Mouse (Mus musculus) limb, embryonic 12.5 days (tissue): ENCODE results near the gene Mllt1. TPM values are rescaled to one million over a fixed set of nuclear protein-coding genes. Genes with fewer than 3 reads are reported as not detected.

ENCODE experiments used
- ATAC-seq: fragments of 200-750 bp; cut with Nextera tagmentation; 2 replicates; pipeline ENCODE4 v1.8.0; 2017; ENCODE audit warnings: low read depth, moderate TSS enrichment; ENCODE audit not compliant: insufficient number of reproducible peaks, insufficient read depth, low FRiP score, low TSS enrichment
- H3K27ac ChIP-seq: fragments of 300-500 bp; sonication (generic); 2 replicates; pipeline ENCODE4 v1.5.1; 2016; ENCODE audit warnings: mild to moderate bottlenecking, moderate library complexity
- H3K27me3 ChIP-seq: fragments of 300-500 bp; sonication (generic); 2 replicates; pipeline ENCODE4 v1.6.1; 2016; ENCODE audit warnings: mild to moderate bottlenecking, moderate library complexity
- H3K36me3 ChIP-seq: fragments of 300-500 bp; sonication (generic); 2 replicates; pipeline ENCODE4 v1.6.1; 2016; ENCODE audit warnings: mild to moderate bottlenecking, moderate library complexity
- H3K4me1 ChIP-seq: fragments of 300-500 bp; sonication (generic); replicated peaks from 2 replicates; pipeline ENCODE4 v1.6.1; 2016
- H3K4me2 ChIP-seq: fragments of 300-500 bp; sonication (generic); 2 replicates; pipeline ENCODE4 v1.6.1; 2016; ENCODE audit warnings: mild to moderate bottlenecking, moderate library complexity
- H3K4me3 ChIP-seq: fragments of 300-500 bp; sonication (generic); replicated peaks from 2 replicates; pipeline ENCODE4 v1.5.1; 2016; ENCODE audit warnings: mild to moderate bottlenecking
- H3K9ac ChIP-seq: fragments of 300-500 bp; sonication (generic); replicated peaks from 2 replicates; pipeline ENCODE4 v1.6.1; 2016; ENCODE audit warnings: mild to moderate bottlenecking, moderate library complexity
- H3K9me3 ChIP-seq: fragments of 300-500 bp; sonication (generic); 2 replicates; pipeline ENCODE4 v1.6.1; 2016; ENCODE audit warnings: mild to moderate bottlenecking, moderate library complexity
- WGBS: fragments of 180-500 bp; shearing (Covaris S2); methylation state at CpG from one replicate; pipeline ENCODE4 v1.1.7; 2016; 5-methylcytosine and 5-hydroxymethylcytosine counted together
- polyA plus RNA-seq: library from polyadenylated mRNA; unstranded; fragments of >200 nt; fragmentation: Nextera tagmentation; extraction: Ambion mirVana; gene quantifications from 2 replicates; pipeline ENCODE4 v1.2.1, GENCODE M21; 2016

Gene Mllt1
- polyA plus RNA-seq, 1 experiment from 2014 or later, result 93.0 TPM

- H3K4me1 ChIP-seq, result no peaks in the 10 kb centered on the region
- no peak overlapping the region for H3K27ac ChIP-seq
- H3K4me2 ChIP-seq, result no peak overlapping the region
- no peaks in the 10 kb centered on the region for H3K36me3 ChIP-seq
- H3K9ac ChIP-seq, result no peak overlapping the region
- H3K27me3 ChIP-seq, result peaks cover 10% of the 10 kb centered on the region; the same call in 1 of the 2 replicates
- H3K9me3 ChIP-seq, result no peaks in the 10 kb centered on the region
- 61% methylated on average over 3 of the region's 3 CpGs for WGBS
- ATAC-seq, result no peak
- no peak overlapping the region for H3K4me3 ChIP-seq
These were observed 34.1 kb upstream of the Mllt1 start for GRCm38 (mm10) chr17:56969321-56969720.

DNA sequence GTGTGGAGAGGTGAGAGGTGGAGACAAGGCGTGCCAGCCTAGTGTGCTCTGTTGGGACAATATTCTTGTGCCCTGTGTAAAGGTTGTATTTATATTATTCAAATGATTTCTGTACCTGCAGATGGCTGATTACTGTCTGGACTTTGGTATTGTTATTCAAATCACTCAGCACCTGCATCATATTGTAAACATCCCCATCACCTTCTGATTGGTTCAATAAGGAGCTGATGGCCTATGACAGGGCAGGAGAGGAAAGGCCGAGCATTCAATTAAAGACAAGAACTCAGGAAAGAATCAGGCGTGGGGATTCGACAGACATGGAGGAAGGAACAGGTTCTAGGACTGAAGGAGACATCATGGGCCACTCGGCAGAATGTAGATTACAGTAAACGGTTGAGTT, 28.4 kb upstream of the Mllt1 start:
- no peak for ATAC-seq
- H3K4me1 ChIP-seq, result no peaks in the 10 kb centered on the region
- no peak overlapping the region for H3K9ac ChIP-seq
- no peak overlapping the region for H3K4me2 ChIP-seq
- H3K9me3 ChIP-seq, result no peaks in the 10 kb centered on the region
- H3K36me3 ChIP-seq, result no peaks in the 10 kb centered on the region
- 77% methylated on average over 6 of the region's 6 CpGs for WGBS
- no peaks in the 10 kb centered on the region for H3K27me3 ChIP-seq
- no peak overlapping the region for H3K27ac ChIP-seq
- no peak overlapping the region for H3K4me3 ChIP-seq

GRCm38 (mm10) chr17:56962642-56963405, 27.6 kb upstream of the Mllt1 start:
- 75% methylated on average over 5 of the region's 5 CpGs for WGBS
- no peak overlapping the region for H3K4me3 ChIP-seq
- H3K36me3 ChIP-seq, result no peaks in the 10 kb centered on the region
- peaks cover 6% of the 10 kb centered on the region; the same call in 1 of the 2 replicates for H3K27me3 ChIP-seq
- no peak overlapping the region for H3K9ac ChIP-seq
- ATAC-seq, result no peak
- no peak overlapping the region for H3K27ac ChIP-seq
- H3K4me2 ChIP-seq, result no peak overlapping the region
- H3K4me1 ChIP-seq, result 0 out of 2 replicates have a peak, but pooled peaks cover 4% of the 10 kb centered on the region
- H3K9me3 ChIP-seq, result no peaks in the 10 kb centered on the region

DNA sequence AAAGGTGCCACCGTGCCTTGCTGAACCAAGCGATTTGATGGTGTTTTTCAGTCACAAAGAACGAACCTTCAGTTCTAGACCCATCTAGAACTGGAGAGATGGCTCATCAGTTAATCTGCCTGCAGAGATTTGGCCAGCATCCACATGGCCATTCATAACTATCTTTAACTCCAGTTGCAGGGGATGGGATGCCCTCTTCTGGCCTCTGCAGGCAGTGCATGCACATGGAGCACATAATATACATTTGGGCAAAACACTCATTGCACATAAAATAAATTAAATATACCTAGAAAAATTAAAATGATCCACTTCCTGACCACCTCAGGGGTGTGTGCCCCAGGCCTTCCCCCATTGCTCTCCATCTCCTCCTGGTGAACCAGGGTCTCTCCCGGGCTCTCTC, 26.7 kb upstream of the Mllt1 start:
- no peak overlapping the region for H3K4me3 ChIP-seq
- no peak overlapping the region for H3K9ac ChIP-seq
- H3K27ac ChIP-seq, result no peak overlapping the region
- WGBS, result 93% methylated on average over 4 of the region's 4 CpGs
- no peak overlapping the region for H3K4me2 ChIP-seq
- H3K36me3 ChIP-seq, result no peaks in the 10 kb centered on the region
- H3K27me3 ChIP-seq, result peaks cover 6% of the 10 kb centered on the region; the same call in 1 of the 2 replicates
- H3K4me1 ChIP-seq, result 0 out of 2 replicates have a peak, but pooled peaks cover 4% of the 10 kb centered on the region
- ATAC-seq, result no peak
- no peaks in the 10 kb centered on the region for H3K9me3 ChIP-seq

DNA sequence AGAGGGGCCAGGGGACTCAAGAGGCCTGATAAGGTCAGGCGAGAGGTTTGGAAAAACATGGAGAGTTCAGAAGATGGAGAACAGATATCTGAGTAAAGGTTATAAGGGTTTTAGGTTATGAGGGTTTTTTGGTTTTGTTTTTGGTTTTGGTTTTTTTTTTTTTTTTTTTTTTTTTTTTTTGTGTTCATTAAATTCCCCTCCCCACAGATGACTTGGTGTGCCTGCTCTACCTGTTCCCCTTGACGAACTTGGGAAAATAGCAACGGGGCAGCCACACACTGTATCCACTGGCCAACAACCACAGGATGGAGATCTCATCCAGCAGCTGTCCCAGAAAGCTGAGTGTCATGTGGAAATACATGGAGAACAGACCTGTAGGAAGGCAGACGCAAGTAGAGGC, 23.5 kb upstream of the Mllt1 start:
- no peak overlapping the region for H3K4me2 ChIP-seq
- no peak overlapping the region for H3K4me3 ChIP-seq
- H3K27me3 ChIP-seq, result peaks cover 6% of the 10 kb centered on the region; the same call in 1 of the 2 replicates
- no peaks in the 10 kb centered on the region for H3K9me3 ChIP-seq
- 0 out of 2 replicates have a peak, but pooled peaks cover 4% of the 10 kb centered on the region for H3K4me1 ChIP-seq
- H3K27ac ChIP-seq, result no peak overlapping the region
- ATAC-seq, result no peak
- no peaks in the 10 kb centered on the region for H3K36me3 ChIP-seq
- WGBS, result 80% methylated on average over 4 of the region's 4 CpGs
- H3K9ac ChIP-seq, result no peak overlapping the region

DNA sequence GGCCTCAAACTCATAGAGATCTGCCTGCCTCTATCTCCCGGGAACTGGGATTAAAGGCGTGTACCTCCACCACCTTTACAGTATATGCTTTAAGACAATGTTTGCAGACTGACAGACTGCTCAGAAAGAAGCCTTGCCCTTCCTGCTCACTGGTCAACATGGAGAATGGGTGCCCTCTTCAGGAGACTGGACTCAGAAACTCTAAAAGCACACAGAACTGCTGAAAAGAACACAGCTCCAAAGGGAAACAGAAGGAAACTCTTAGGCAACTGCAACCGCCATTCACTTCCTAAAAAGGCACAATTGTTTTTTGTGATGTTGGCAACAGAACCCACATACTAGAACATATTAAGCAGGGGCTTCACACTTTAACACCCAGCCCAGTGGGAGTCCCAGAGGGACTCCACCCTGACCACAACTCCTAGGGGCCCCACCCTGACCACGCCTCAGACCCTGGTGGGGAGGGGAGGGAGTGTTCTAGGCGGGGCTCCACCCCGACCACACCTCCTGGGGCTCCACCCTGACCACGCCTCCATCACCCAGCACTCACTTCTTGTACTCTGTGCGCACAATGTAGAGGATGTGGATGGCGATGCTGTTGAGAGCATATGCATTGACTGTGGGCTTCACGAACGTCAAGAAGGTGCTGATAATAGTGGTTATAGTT, 22.7 kb upstream of the Mllt1 start:
- no peaks in the 10 kb centered on the region for H3K36me3 ChIP-seq
- H3K4me1 ChIP-seq, result 0 out of 2 replicates have a peak, but pooled peaks cover 4% of the 10 kb centered on the region
- no peak for ATAC-seq
- no peak overlapping the region for H3K4me2 ChIP-seq
- no peak overlapping the region for H3K9ac ChIP-seq
- no peak overlapping the region for H3K27ac ChIP-seq
- 30% methylated on average over 11 of the region's 11 CpGs for WGBS
- H3K4me3 ChIP-seq, result no peak overlapping the region
- no peaks in the 10 kb centered on the region for H3K9me3 ChIP-seq
- H3K27me3 ChIP-seq, result peaks cover 10% of the 10 kb centered on the region; the same call in 1 of the 2 replicates

- Histone ChIP-seq H3K27ac (no peak overlapping the region), H3K4me1 (0 out of 2 replicates have a peak, but pooled peaks cover 4% of the 10 kb centered on the region), H3K9me3 (no peaks in the 10 kb centered on the region), H3K36me3 (no peaks in the 10 kb centered on the region), H3K4me3 (no peak overlapping the region), H3K9ac (no peak overlapping the region), H3K4me2 (no peak overlapping the region), H3K27me3 (peaks cover 15% of the 10 kb centered on the region; the same call in 1 of the 2 replicates)
- 77% methylated on average over 7 of the region's 7 CpGs for WGBS
- ATAC-seq, result no peak
These were observed 19.7 kb upstream of the Mllt1 start for GRCm38 (mm10) chr17:56954871-56955270.

- ATAC-seq, result no peak
- H3K4me2 ChIP-seq, result no peak overlapping the region
- no peak overlapping the region for H3K4me3 ChIP-seq
- peaks cover 9% of the 10 kb centered on the region; the same call in 1 of the 2 replicates for H3K27me3 ChIP-seq
- no peaks in the 10 kb centered on the region for H3K36me3 ChIP-seq
- no peak overlapping the region for H3K27ac ChIP-seq
- no peaks in the 10 kb centered on the region for H3K4me1 ChIP-seq
- WGBS, result 86% methylated on average over 1 of the region's 1 CpGs
- H3K9me3 ChIP-seq, result no peaks in the 10 kb centered on the region
- no peak overlapping the region for H3K9ac ChIP-seq
These were observed 17.4 kb upstream of the Mllt1 start for GRCm38 (mm10) chr17:56952639-56953038.

- Histone ChIP-seq H3K36me3 (no peaks in the 10 kb centered on the region), H3K4me1 (no peaks in the 10 kb centered on the region), H3K4me3 (no peak overlapping the region), H3K27me3 (peaks cover 9% of the 10 kb centered on the region; the same call in 1 of the 2 replicates), H3K4me2 (no peak overlapping the region), H3K9ac (no peak overlapping the region), H3K9me3 (no peaks in the 10 kb centered on the region), H3K27ac (no peak overlapping the region)
- ATAC-seq, result no peak
- WGBS, result 13% methylated on average over 3 of the region's 3 CpGs
These were observed 15.7 kb upstream of the Mllt1 start for GRCm38 (mm10) chr17:56950915-56951314.

GRCm38 (mm10) chr17:56938751-56939150, 3.5 kb upstream of the Mllt1 start:
- Histone ChIP-seq H3K27me3 (peaks cover 6% of the 10 kb centered on the region; the same call in 1 of the 2 replicates), H3K4me1 (peaks cover 9% of the 10 kb centered on the region), H3K27ac (no peak overlapping the region), H3K4me3 (no peak overlapping the region), H3K4me2 (no peak overlapping the region), H3K36me3 (0 out of 2 replicates have a peak, but pooled peaks cover 2% of the 10 kb centered on the region), H3K9me3 (0 out of 2 replicates have a peak, but pooled peaks cover 2% of the 10 kb centered on the region), H3K9ac (no peak overlapping the region)
- WGBS, result 80% methylated on average over 4 of the region's 4 CpGs
- ATAC-seq, result no peak

GRCm38 (mm10) chr17:56936731-56937130, 1.5 kb upstream of the Mllt1 start:
- Histone ChIP-seq H3K9me3 (0 out of 2 replicates have a peak, but pooled peaks cover 2% of the 10 kb centered on the region), H3K4me2 (no peak overlapping the region), H3K27ac (no peak overlapping the region), H3K4me1 (peaks cover 20% of the 10 kb centered on the region), H3K36me3 (peaks cover 13% of the 10 kb centered on the region; the same call in 1 of the 2 replicates), H3K9ac (no peak overlapping the region), H3K4me3 (no peak overlapping the region), H3K27me3 (no peaks in the 10 kb centered on the region)
- WGBS, result 92% methylated on average over 7 of the region's 7 CpGs
- no peak for ATAC-seq
